Mouse (Mus musculus): ENCODE measurements around the gene Rplp0. TPM values are rescaled to one million over a fixed set of nuclear protein-coding genes. Genes with fewer than 3 reads are reported as not detected.

The Rplp0 gene
- polyA plus RNA-seq, 1 experiment from 2014 or later = 1,079 TPM

- TF ChIP-seq CTCF (IDR thresholded peaks at IDR 0.05) = no peak
- H3K27me3 ChIP-seq = no peaks in the 10 kb centered on the region
- DNase-seq (ENCODE audit: low read depth, low spot score) (no peak), ATAC-seq (no peak)
- ChIA-PET POLR2A (no interaction called here), CTCF (interaction anchor here (0.6 to 2.6 kb wide), 3 partner anchors 11 to 26 kb away, joined by 3 to 8 read pairs (median 3); no protein-coding TSS in a partner anchor)
- in situ Hi-C loops (cut with MboI; ENCODE audit: low pct_unique_long_range_greater_than_20kb) = no loop called here
Measured at GRCm38 (mm10) chr5:115603561-115603960, 44.3 kb downstream of the Rplp0 start.

DNA sequence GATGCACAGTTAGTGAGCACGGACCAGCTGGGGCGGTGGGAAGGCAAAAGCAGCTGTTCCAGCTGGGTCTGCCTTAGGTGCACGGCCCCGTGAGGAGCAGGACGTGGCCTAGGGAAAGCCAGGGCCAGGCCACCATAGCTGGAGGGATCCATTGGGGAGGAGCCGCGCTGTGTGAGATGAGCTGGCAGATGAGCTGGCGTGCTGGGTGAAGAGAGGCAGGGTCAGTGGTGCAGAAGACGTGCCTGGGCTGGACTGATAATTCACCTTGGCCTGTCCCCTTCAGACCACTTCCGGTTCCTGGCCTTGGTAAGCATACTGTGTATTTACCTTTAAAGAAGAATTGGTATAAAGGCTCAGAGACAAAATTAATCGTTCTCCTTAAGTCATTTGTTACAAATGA, 52.3 kb downstream of the Rplp0 start:
- ChIA-PET POLR2A (no interaction called here), CTCF (interaction anchor here (1.5 kb wide), 1 partner anchor 9 kb away, joined by 3 read pairs; no protein-coding TSS in a partner anchor)
- DNase-seq (ENCODE audit: low read depth, low spot score) (no peak), ATAC-seq (no peak)
- in situ Hi-C loops (cut with MboI; ENCODE audit: low pct_unique_long_range_greater_than_20kb) = no loop called here
- no peaks in the 10 kb centered on the region for H3K27me3 ChIP-seq
- TF ChIP-seq CTCF (IDR thresholded peaks at IDR 0.05) = no peak

Other genes with a start within 250 kb of the Rplp0 start
- gene Srsf9, start 232.3 kb upstream of the Rplp0 start, polyA plus RNA-seq (2021) = 137 TPM
- gene Gatc, start 218.3 kb upstream of the Rplp0 start, polyA plus RNA-seq (2021) = 23.5 TPM
- gene Triap1, start 218.2 kb upstream of the Rplp0 start, polyA plus RNA-seq (2021) = 46.1 TPM
- 1,264 TPM for gene Cox6a1, start 210.5 kb upstream of the Rplp0 start, polyA plus RNA-seq (2021)
- gene Msi1, start 129.9 kb upstream of the Rplp0 start, polyA plus RNA-seq (2021) = 22.2 TPM
- gene Pla2g1b, start 93.2 kb upstream of the Rplp0 start, polyA plus RNA-seq (2021) = not detected
- gene Sirt4, start 74.7 kb upstream of the Rplp0 start, polyA plus RNA-seq (2021) = 34.6 TPM
- gene Pxn, start 52.8 kb upstream of the Rplp0 start, polyA plus RNA-seq (2021) = 136 TPM
- 97.6 TPM for gene Gcn1l1, start 5.8 kb downstream of the Rplp0 start, polyA plus RNA-seq (2021)
- 107 TPM for gene Rab35, start 72.4 kb downstream of the Rplp0 start, polyA plus RNA-seq (2021)
- 30.8 TPM for gene Bicdl1, start 172.2 kb downstream of the Rplp0 start, polyA plus RNA-seq (2021)